ENCODE assay signal across 8 mouse cellular contexts in the genomic region with DNA sequence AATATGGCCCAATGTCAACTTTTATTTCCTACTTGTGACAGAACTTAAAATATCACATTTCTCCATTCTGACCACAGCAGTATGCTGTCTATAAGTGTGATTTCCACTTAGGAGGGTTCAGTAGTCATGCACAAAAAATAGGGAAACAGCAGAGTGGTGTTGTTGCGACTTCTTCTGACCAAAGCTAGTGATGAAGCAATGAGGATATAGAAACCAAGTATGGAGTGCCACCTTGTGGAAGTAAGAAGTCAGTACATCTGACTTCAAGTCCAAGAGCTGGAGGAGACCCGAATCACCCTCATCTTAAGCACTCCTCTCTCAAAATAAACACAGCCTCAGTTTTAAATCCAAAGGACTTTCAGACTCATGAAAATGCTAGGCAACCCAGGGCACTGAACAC.
DNase-seq lines count a peak whose midpoint lies in the region; ATAC-seq and TF ChIP-seq lines count a peak whose summit lies in the region.

No protein-coding gene starts in this region.

- WGBS in heart, embryonic 10.5 days = 28% methylated on average over 2 of the region's 2 CpGs

- no peak for TF ChIP-seq POLR2A in brain, embryonic 14.5 days (IDR thresholded peaks at IDR 0.05; ENCODE audit: borderline replicate concordance, extremely low read depth, insufficient read depth, insufficient read length, poor library complexity, severe bottlenecking)

- no peak overlapping the region for H3K27ac ChIP-seq in heart, embryonic 10.5 days

- H3K9me3 ChIP-seq in heart, embryonic 10.5 days = no peaks in the 10 kb centered on the region

- peak; percentile 66; the same call in 1 of the 2 replicates for TF ChIP-seq CTCF in brain, embryonic 14.5 days (IDR thresholded peaks at IDR 0.05; ENCODE audit: borderline replicate concordance, extremely low read depth, insufficient read depth, insufficient read length)

- H3K27me3 ChIP-seq in heart, embryonic 10.5 days (ENCODE audit: insufficient read depth, poor library complexity, severe bottlenecking) = no peaks in the 10 kb centered on the region

- H3K4me1 ChIP-seq in heart, embryonic 10.5 days = no peaks in the 10 kb centered on the region

- DNase-seq in heart, postnatal 10 days = peak; percentile 0 to 1
- no peak for DNase-seq in heart, embryonic 10.5 days (ENCODE audit: low spot score)
- DNase-seq in A20 (ENCODE audit: low read depth, low spot score) = peak; percentile 1
- peak; percentile 58 for DNase-seq in brain, embryonic 14.5 days (ENCODE audit: low read depth)
- DNase-seq in thymus, postnatal 0 days (ENCODE audit: low spot score) = no peak
- DNase-seq in thymus, postnatal 14 days = no peak
- DNase-seq in thymus, postnatal 25 days = no peak

- intact Hi-C loops in heart, postnatal 10 days (cut with DNase I) = loop anchor here (2.0 kb wide), 1 partner anchor 791 kb away; no protein-coding TSS in a partner anchor

- peak; percentile 54 for ATAC-seq in inflammation-experienced regulatory T-cells, adult 6 months

- H3K4me3 ChIP-seq in heart, embryonic 10.5 days = no peak overlapping the region

- no peaks in the 10 kb centered on the region for H3K36me3 ChIP-seq in heart, embryonic 10.5 days

Comparison
In these comparisons a context has a peak if more than half of its experiments do, and no peak if none do; other contexts are left out.
1. DNase-seq: peak in heart, postnatal 10 days (2 of 2), A20 (single experiment) and brain, embryonic 14.5 days (single experiment); none in heart, embryonic 10.5 days (single experiment), thymus, postnatal 0 days (single experiment), thymus, postnatal 14 days (single experiment) and thymus, postnatal 25 days (single experiment).